Mouse (Mus musculus): ENCODE results near the gene Lactb. TPM values are rescaled to one million over a fixed set of nuclear protein-coding genes. Genes with fewer than 3 reads are reported as not detected.
A peak's percentile ranks its signal among the peaks of the same experiment; 100 is the strongest.

Gene Lactb
- 9.2 and 9.6 TPM in 2 replicates for polyA plus RNA-seq (2016; fragmentation: Nextera tagmentation; extraction: Ambion mirVana)

- H3K9me3 ChIP-seq = no peaks in the 10 kb centered on the region
- DNase-seq (ENCODE audit: extremely low spot score, low spot score) = peak; percentile 95
Observed at GRCm38 (mm10) chr9:66975239-66975645, at the start of gene Lactb. TSS of gene Lactb (minus strand) at chr9:66975484.

GRCm38 (mm10) chr9:67023371-67023770 lies 48.1 kb upstream of the Lactb start:
- Histone ChIP-seq H3K36me3 (replicated peaks) (peaks cover 76% of the 10 kb centered on the region), H3K27me3 (ENCODE audit: poor library complexity, severe bottlenecking) (no peaks in the 10 kb centered on the region), H3K27ac (no peak overlapping the region), H3K4me1 (no peaks in the 10 kb centered on the region), H3K9me3 (no peaks in the 10 kb centered on the region), H3K4me3 (no peak overlapping the region)
- WGBS = 97% methylated on average over 9 of the region's 9 CpGs
- DNase-seq (ENCODE audit: extremely low spot score, low spot score) = no peak

More at GRCm38 (mm10) chr9:66975239-66975645, at the start of gene Lactb:
- H3K36me3 ChIP-seq (replicated peaks) = peaks cover 6% of the 10 kb centered on the region
- H3K27ac ChIP-seq = peak within 1 kb of the TSS; percentile 88
- peak within 1 kb of the TSS; percentile 82 for H3K4me3 ChIP-seq
- WGBS = 0% methylated on average over 31 of the region's 32 CpGs
- H3K27me3 ChIP-seq (ENCODE audit: poor library complexity, severe bottlenecking) = peaks cover 5% of the 10 kb centered on the region; the same call in 1 of the 2 replicates
- peaks cover 20% of the 10 kb centered on the region for H3K4me1 ChIP-seq

GRCm38 (mm10) chr9:67020063-67020462 lies 44.8 kb upstream of the Lactb start:
- H3K9me3 ChIP-seq = no peaks in the 10 kb centered on the region
- H3K27me3 ChIP-seq (ENCODE audit: poor library complexity, severe bottlenecking) = no peaks in the 10 kb centered on the region
- H3K27ac ChIP-seq = no peak overlapping the region
- no peak for DNase-seq (ENCODE audit: extremely low spot score, low spot score)
- no peak overlapping the region for H3K4me3 ChIP-seq
- H3K36me3 ChIP-seq (replicated peaks) = peaks cover 44% of the 10 kb centered on the region
- WGBS = 81% methylated on average over 2 of the region's 2 CpGs
- H3K4me1 ChIP-seq = 0 out of 2 replicates have a peak, but pooled peaks cover 3% of the 10 kb centered on the region

- H3K36me3 ChIP-seq (replicated peaks) = no peaks in the 10 kb centered on the region
- no peaks in the 10 kb centered on the region for H3K9me3 ChIP-seq
- peaks cover 22% of the 10 kb centered on the region for H3K4me1 ChIP-seq
- H3K4me3 ChIP-seq = no peak overlapping the region
- no peak for DNase-seq (ENCODE audit: extremely low spot score, low spot score)
- no peaks in the 10 kb centered on the region for H3K27me3 ChIP-seq (ENCODE audit: poor library complexity, severe bottlenecking)
- no peak overlapping the region for H3K27ac ChIP-seq
- WGBS = 80% methylated on average over 2 of the region's 2 CpGs
Observed at GRCm38 (mm10) chr9:67013501-67013900, 38.2 kb upstream of the Lactb start.

DNA sequence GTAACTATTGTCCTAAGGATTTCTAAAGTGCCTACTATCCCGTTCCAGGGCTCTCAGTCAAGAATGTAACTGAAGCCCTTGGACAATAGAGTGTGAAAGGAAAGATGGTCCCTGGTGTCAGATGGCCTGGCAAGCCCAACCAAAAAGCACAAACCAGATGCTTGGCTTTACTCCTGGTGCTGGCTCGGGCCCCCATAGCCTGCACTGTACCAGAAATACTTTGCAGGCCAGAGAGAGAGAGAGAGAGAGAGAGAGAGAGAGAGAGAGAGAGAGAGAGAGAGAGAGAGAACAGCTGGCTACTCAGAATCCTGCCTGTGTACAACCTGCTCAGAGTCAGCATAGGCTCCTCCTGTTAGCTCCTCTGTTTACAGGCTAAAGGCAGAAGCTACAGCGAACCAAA lies 37.2 kb upstream of the Lactb start:
- no peaks in the 10 kb centered on the region for H3K27me3 ChIP-seq (ENCODE audit: poor library complexity, severe bottlenecking)
- no peaks in the 10 kb centered on the region for H3K9me3 ChIP-seq
- H3K4me3 ChIP-seq = no peak overlapping the region
- H3K4me1 ChIP-seq = peaks cover 27% of the 10 kb centered on the region
- no peak overlapping the region for H3K27ac ChIP-seq
- WGBS = 50% methylated on average over 3 of the region's 3 CpGs
- H3K36me3 ChIP-seq (replicated peaks) = no peaks in the 10 kb centered on the region
- no peak for DNase-seq (ENCODE audit: extremely low spot score, low spot score)

DNA sequence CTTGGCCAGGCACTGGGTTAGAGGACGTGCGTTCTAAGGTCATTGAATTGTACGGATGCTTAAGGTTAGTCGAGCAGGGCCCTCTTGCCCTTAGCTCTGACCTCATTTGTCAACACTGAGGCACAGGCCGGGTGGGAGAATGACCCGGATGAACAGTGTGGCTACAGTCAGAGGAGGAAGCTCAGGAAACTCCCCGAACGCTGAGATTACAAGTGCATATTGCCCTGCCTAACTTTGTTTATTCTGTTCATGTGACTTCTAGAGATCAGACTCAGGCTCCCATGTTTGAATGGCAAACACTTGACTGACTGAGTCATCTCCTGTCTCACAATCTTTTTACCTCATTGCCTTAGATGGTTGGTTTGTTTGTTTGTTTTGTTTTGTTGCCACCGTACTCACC lies 36.2 kb upstream of the Lactb start:
- H3K4me3 ChIP-seq = no peak overlapping the region
- 83% methylated on average over 9 of the region's 9 CpGs for WGBS
- peaks cover 24% of the 10 kb centered on the region for H3K4me1 ChIP-seq
- H3K36me3 ChIP-seq (replicated peaks) = no peaks in the 10 kb centered on the region
- DNase-seq (ENCODE audit: extremely low spot score, low spot score) = no peak
- H3K27ac ChIP-seq = no peak overlapping the region
- H3K9me3 ChIP-seq = no peaks in the 10 kb centered on the region
- H3K27me3 ChIP-seq (ENCODE audit: poor library complexity, severe bottlenecking) = no peaks in the 10 kb centered on the region

- H3K27ac ChIP-seq = peak overlapping the region; percentile 22; the same call in 1 of the 2 replicates
- 48% methylated on average over 11 of the region's 11 CpGs for WGBS
- H3K9me3 ChIP-seq = no peaks in the 10 kb centered on the region
- peaks cover 27% of the 10 kb centered on the region for H3K4me1 ChIP-seq
- no peak overlapping the region for H3K4me3 ChIP-seq
- H3K36me3 ChIP-seq (replicated peaks) = no peaks in the 10 kb centered on the region
- DNase-seq (ENCODE audit: extremely low spot score, low spot score) = peak; percentile 17
- no peaks in the 10 kb centered on the region for H3K27me3 ChIP-seq (ENCODE audit: poor library complexity, severe bottlenecking)
Observed at GRCm38 (mm10) chr9:67008781-67009180, 33.5 kb upstream of the Lactb start.

DNA sequence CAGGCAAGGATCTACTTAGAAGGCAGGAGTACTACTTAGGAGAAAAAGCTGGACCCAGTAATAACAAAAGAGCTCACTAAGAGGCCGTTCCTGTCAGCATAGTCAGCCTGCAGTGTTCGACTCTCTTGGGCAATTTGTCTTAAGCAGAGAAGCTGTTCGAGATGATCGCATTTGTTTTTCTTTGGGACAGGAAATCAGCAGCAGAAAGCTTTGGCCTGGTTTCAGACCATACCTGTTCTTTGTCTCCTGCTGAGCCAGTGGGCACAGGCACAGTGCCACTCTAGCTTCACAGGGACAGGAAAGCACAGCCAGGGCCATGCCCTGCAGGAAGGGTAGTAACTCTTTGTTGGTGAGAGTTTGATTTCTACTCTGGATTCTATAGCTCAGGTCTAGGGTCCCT lies 31.1 kb upstream of the Lactb start:
- Histone ChIP-seq H3K4me3 (no peak overlapping the region), H3K4me1 (peaks cover 19% of the 10 kb centered on the region; the same call in 1 of the 2 replicates), H3K9me3 (no peaks in the 10 kb centered on the region), H3K27ac (no peak overlapping the region), H3K36me3 (replicated peaks) (no peaks in the 10 kb centered on the region), H3K27me3 (ENCODE audit: poor library complexity, severe bottlenecking) (no peaks in the 10 kb centered on the region)
- DNase-seq (ENCODE audit: extremely low spot score, low spot score) = no peak
- WGBS = 82% methylated on average over 4 of the region's 4 CpGs

- H3K4me1 ChIP-seq = peaks cover 19% of the 10 kb centered on the region; the same call in 1 of the 2 replicates
- no peaks in the 10 kb centered on the region for H3K36me3 ChIP-seq (replicated peaks)
- no peaks in the 10 kb centered on the region for H3K27me3 ChIP-seq (ENCODE audit: poor library complexity, severe bottlenecking)
- H3K27ac ChIP-seq = no peak overlapping the region
- H3K4me3 ChIP-seq = no peak overlapping the region
- DNase-seq (ENCODE audit: extremely low spot score, low spot score) = no peak
- H3K9me3 ChIP-seq = no peaks in the 10 kb centered on the region
- WGBS = 87% methylated on average over 11 of the region's 11 CpGs
Observed at GRCm38 (mm10) chr9:67005161-67005742, 30.0 kb upstream of the Lactb start.

GRCm38 (mm10) chr9:67003656-67004055 lies 28.4 kb upstream of the Lactb start:
- no peaks in the 10 kb centered on the region for H3K9me3 ChIP-seq
- H3K4me1 ChIP-seq = peaks cover 17% of the 10 kb centered on the region; the same call in 1 of the 2 replicates
- WGBS = 52% methylated on average over 4 of the region's 4 CpGs
- DNase-seq (ENCODE audit: extremely low spot score, low spot score) = no peak
- no peak overlapping the region for H3K27ac ChIP-seq
- no peaks in the 10 kb centered on the region for H3K36me3 ChIP-seq (replicated peaks)
- H3K27me3 ChIP-seq (ENCODE audit: poor library complexity, severe bottlenecking) = no peaks in the 10 kb centered on the region
- no peak overlapping the region for H3K4me3 ChIP-seq

DNA sequence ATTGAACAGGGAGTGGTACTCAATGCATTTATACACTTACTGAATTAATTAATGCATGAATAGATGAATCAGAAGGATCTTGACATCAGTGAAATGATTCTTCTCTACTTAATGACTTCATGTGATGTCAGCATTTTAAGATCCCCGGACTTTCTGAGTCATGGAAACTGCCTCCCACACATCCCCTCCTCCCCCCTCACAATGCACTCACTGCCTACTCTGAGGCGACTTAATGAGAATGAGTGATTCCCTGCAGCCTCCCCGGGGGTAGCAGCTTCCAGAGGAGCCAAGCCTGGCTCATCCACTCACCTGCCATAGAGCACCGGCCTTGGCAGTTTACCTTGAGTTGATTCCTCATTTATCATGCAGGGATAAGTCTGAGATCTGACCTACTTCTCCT lies 27.9 kb upstream of the Lactb start:
- H3K4me3 ChIP-seq = no peak overlapping the region
- no peak for DNase-seq (ENCODE audit: extremely low spot score, low spot score)
- WGBS = 38% methylated on average over 4 of the region's 4 CpGs
- 0 out of 2 replicates have a peak, but pooled peaks cover 12% of the 10 kb centered on the region for H3K4me1 ChIP-seq
- H3K9me3 ChIP-seq = no peaks in the 10 kb centered on the region
- H3K27ac ChIP-seq = no peak overlapping the region
- H3K27me3 ChIP-seq (ENCODE audit: poor library complexity, severe bottlenecking) = no peaks in the 10 kb centered on the region
- H3K36me3 ChIP-seq (replicated peaks) = no peaks in the 10 kb centered on the region

DNA sequence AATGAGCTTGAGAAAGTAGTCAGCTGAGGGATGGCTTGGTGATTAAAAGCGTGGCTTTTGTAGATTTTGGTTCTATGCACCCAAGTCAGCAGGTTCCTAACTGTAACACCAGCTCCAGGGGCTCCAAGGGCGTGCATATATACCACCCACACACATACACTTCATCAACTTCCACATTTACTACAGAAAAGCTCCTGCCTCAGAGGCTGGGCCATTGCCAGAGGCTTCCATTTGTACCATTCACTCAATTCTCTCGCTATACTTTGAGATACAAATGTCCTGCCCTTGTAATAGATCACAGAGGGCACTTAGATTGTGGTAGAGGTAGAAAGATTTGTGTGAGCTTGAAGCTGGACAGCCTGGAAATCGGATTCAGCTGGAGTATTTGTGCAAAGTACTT lies 26.2 kb upstream of the Lactb start:
- Histone ChIP-seq H3K4me3 (no peak overlapping the region), H3K36me3 (replicated peaks) (no peaks in the 10 kb centered on the region), H3K27ac (no peak overlapping the region), H3K4me1 (0 out of 2 replicates have a peak, but pooled peaks cover 10% of the 10 kb centered on the region), H3K27me3 (ENCODE audit: poor library complexity, severe bottlenecking) (no peaks in the 10 kb centered on the region), H3K9me3 (no peaks in the 10 kb centered on the region)
- no peak for DNase-seq (ENCODE audit: extremely low spot score, low spot score)
- 83% methylated on average over 4 of the region's 4 CpGs for WGBS

- H3K27ac ChIP-seq = no peak overlapping the region
- H3K27me3 ChIP-seq (ENCODE audit: poor library complexity, severe bottlenecking) = no peaks in the 10 kb centered on the region
- 6% methylated on average over 6 of the region's 6 CpGs for WGBS
Observed at GRCm38 (mm10) chr9:67001050-67001449, 25.8 kb upstream of the Lactb start.

More at GRCm38 (mm10) chr9:67001050-67001449, 25.8 kb upstream of the Lactb start:
- DNase-seq (ENCODE audit: extremely low spot score, low spot score) = peak; percentile 82
- H3K9me3 ChIP-seq = no peaks in the 10 kb centered on the region
- H3K4me1 ChIP-seq = 0 out of 2 replicates have a peak, but pooled peaks cover 10% of the 10 kb centered on the region
- no peak overlapping the region for H3K4me3 ChIP-seq
- H3K36me3 ChIP-seq (replicated peaks) = no peaks in the 10 kb centered on the region
